Mouse (Mus musculus) monocyte, adult 5-6 weeks (primary cell): ENCODE measurements around the gene Nim1k. TPM values are rescaled to one million over a fixed set of nuclear protein-coding genes. Genes with fewer than 3 reads are reported as not detected.
"Not testable (repeated sequence)": the region's sequence is repeated elsewhere in the genome, so short reads cannot be mapped to it uniquely, and the experiment has no call there.

Source experiments
- ATAC-seq: fragments of 153-309, 156-312 bp; replicated peaks from 2 replicates; pipeline ENCODE4 v1.8.0; 2017; ENCODE audit warnings: mild to moderate bottlenecking; ENCODE audit not compliant: low TSS enrichment, insufficient number of reproducible peaks, severe bottlenecking, poor library complexity, low FRiP score
- total RNA-seq: library from RNA; stranded (forward); fragments of 200-1000, 200-491, 200-594 nt; gene quantifications from 3 replicates; pipeline ENCODE4 v1.2.3, GENCODE M21; 2017

The Nim1k gene
- total RNA-seq, 1 experiment from 2014 or later, result 0.10 TPM

GRCm38 (mm10) chr13:119741390-119742237, 14.1 kb downstream of the Nim1k start:
- ATAC-seq, result no peak

- ATAC-seq, result no peak
Measured at GRCm38 (mm10) chr13:119731448-119731847, 24.2 kb downstream of the Nim1k start.

GRCm38 (mm10) chr13:119729406-119729805, 26.3 kb downstream of the Nim1k start:
- no peak for ATAC-seq

GRCm38 (mm10) chr13:119727608-119728387, 27.9 kb downstream of the Nim1k start:
- ATAC-seq, result no peak

- no peak for ATAC-seq
Measured at GRCm38 (mm10) chr13:119724541-119724940, 31.1 kb downstream of the Nim1k start.

GRCm38 (mm10) chr13:119723368-119723767, 32.3 kb downstream of the Nim1k start:
- no peak for ATAC-seq

- no peak for ATAC-seq
Measured at GRCm38 (mm10) chr13:119722447-119722846, 33.2 kb downstream of the Nim1k start.

- ATAC-seq, result no peak
Measured at GRCm38 (mm10) chr13:119716105-119716504, 39.6 kb downstream of the Nim1k start.

GRCm38 (mm10) chr13:119713821-119714220, 41.9 kb downstream of the Nim1k start:
- no peak for ATAC-seq

GRCm38 (mm10) chr13:119713107-119713787, 42.4 kb downstream of the Nim1k start:
- 0 out of 2 replicates have a peak, but pooled peaks have one; percentile 40 for ATAC-seq

GRCm38 (mm10) chr13:119712463-119712862, 43.2 kb downstream of the Nim1k start:
- no peak for ATAC-seq

- ATAC-seq, result no peak
Measured at GRCm38 (mm10) chr13:119710268-119710610, 45.4 kb downstream of the Nim1k start.

- no peak for ATAC-seq
Measured at GRCm38 (mm10) chr13:119709388-119710267, 46.1 kb downstream of the Nim1k start.

GRCm38 (mm10) chr13:119708941-119709340, 46.7 kb downstream of the Nim1k start:
- no peak for ATAC-seq

GRCm38 (mm10) chr13:119707906-119708305, 47.8 kb downstream of the Nim1k start:
- no peak for ATAC-seq

GRCm38 (mm10) chr13:119706953-119707352, 48.7 kb downstream of the Nim1k start:
- no peak for ATAC-seq

GRCm38 (mm10) chr13:119706278-119706880, 49.3 kb downstream of the Nim1k start:
- not testable (repeated sequence) for ATAC-seq

- ATAC-seq, result no peak
Measured at GRCm38 (mm10) chr13:119704280-119704679, 51.4 kb downstream of the Nim1k start.
